Mouse (Mus musculus) brain, embryonic 14.5 days (tissue): ENCODE measurements around the gene Pcgf1.

ENCODE experiments used
- CTCF ChIP-seq: fragments of 200-500 bp; IDR thresholded peaks from 2 replicates; pipeline ENCODE4 v1.5.1; 2012; ENCODE audit warnings: inconsistent platforms, mild to moderate bottlenecking, moderate library complexity, borderline replicate concordance; ENCODE audit not compliant: insufficient read depth, insufficient read length; ENCODE audit errors: extremely low read depth
- POLR2A ChIP-seq: fragments of 200-500 bp; IDR thresholded peaks from 2 replicates; pipeline ENCODE4 v1.6.1; 2012; ENCODE audit warnings: mild to moderate bottlenecking, inconsistent platforms, borderline replicate concordance; ENCODE audit not compliant: poor library complexity, insufficient read depth, insufficient read length, severe bottlenecking; ENCODE audit errors: extremely low read depth

DNA sequence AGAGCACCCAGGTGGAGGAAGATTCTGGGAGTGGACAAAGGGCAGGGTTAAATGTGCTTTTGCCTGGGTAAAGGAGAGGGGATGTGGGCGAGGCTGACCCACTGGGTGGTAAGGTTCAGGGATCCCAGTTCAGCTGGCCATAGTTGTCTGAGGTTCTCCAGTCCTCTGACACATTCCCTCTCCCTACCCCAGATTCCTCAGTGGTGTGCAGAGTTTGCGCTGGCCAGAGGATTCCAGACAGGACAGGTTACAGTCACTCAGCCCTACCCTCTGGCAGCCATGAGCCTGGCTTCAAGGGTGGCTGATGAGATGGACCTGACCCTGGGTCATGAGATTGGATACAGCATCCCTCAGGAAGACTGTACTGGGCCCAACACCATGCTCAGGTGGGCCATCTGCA, 18.9 kb upstream of the Pcgf1 start:
- TF ChIP-seq CTCF (no peak), POLR2A (no peak)
